Mouse (Mus musculus) C2C12 (cell line): ENCODE data around the gene Dlg4. TPM values are rescaled to one million over a fixed set of nuclear protein-coding genes. Genes with fewer than 3 reads are reported as not detected.
A peak's percentile ranks its signal among the peaks of the same experiment; 100 is the strongest.

Experiments used
- H3K27me3 ChIP-seq: one replicate; pipeline ENCODE4 v1.6.1; 2011; ENCODE audit not compliant: control insufficient read depth, insufficient read depth, insufficient read length
- H3K36me3 ChIP-seq: one replicate; pipeline ENCODE4 v1.6.1; 2011; ENCODE audit not compliant: control insufficient read depth, insufficient read depth
- H3K4me3 ChIP-seq: one replicate; pipeline ENCODE4 v1.5.1; 2011; ENCODE audit warnings: mild to moderate bottlenecking, control low read depth; ENCODE audit not compliant: poor library complexity, insufficient read depth, severe bottlenecking
- H3K79me2 ChIP-seq: one replicate; pipeline ENCODE4 v1.6.1; 2011; ENCODE audit not compliant: control insufficient read depth, insufficient read depth
- H3K79me3 ChIP-seq: one replicate; pipeline ENCODE4 v1.6.1; 2011; ENCODE audit warnings: low read depth, control low read depth
- H3ac ChIP-seq: one replicate; pipeline ENCODE3; 2011; ENCODE audit warnings: low read depth; ENCODE audit not compliant: control insufficient read depth, insufficient read length
- CEBPB ChIP-seq: IDR thresholded peaks from one replicate; pipeline ENCODE4 v1.6.1; 2011; ENCODE audit warnings: low read depth, mild to moderate bottlenecking, control low read depth, moderate library complexity
- CTCF ChIP-seq: IDR thresholded peaks from one replicate; pipeline ENCODE4 v1.5.1; 2011; ENCODE audit not compliant: control insufficient read depth, insufficient read depth, insufficient read length
- FOSL1 ChIP-seq: IDR thresholded peaks from one replicate; pipeline ENCODE4 v1.8.0; 2011; ENCODE audit warnings: mild to moderate bottlenecking, low read length; ENCODE audit not compliant: poor library complexity, insufficient read depth, severe bottlenecking
- MAX ChIP-seq: IDR thresholded peaks from one replicate; pipeline ENCODE4 v1.6.1; 2011; ENCODE audit warnings: mild to moderate bottlenecking, control low read depth
- MYOD1 ChIP-seq: IDR thresholded peaks from one replicate; pipeline ENCODE4 v1.6.1; 2011; ENCODE audit warnings: low read depth; ENCODE audit not compliant: control insufficient read depth, insufficient read length
- MYOG ChIP-seq: IDR thresholded peaks from one replicate; pipeline ENCODE4 v1.6.1; 2011; ENCODE audit not compliant: control insufficient read depth, insufficient read length; ENCODE audit errors: extremely low read depth
- USF1 ChIP-seq: IDR thresholded peaks from one replicate; pipeline ENCODE4 v1.6.1; 2011; ENCODE audit warnings: low read depth, mild to moderate bottlenecking, control low read depth, moderate library complexity
- polyA plus RNA-seq: library from polyadenylated mRNA; unstranded; fragments of >200 nt; fragmentation: generic; extraction: Trizol; gene quantifications from one replicate; pipeline ENCODE4 v1.2.1, GENCODE M21; 2012; ENCODE audit warnings: missing spikeins

The Dlg4 gene
- polyA plus RNA-seq, 1 experiment: 25.3 TPM

- Histone ChIP-seq H3ac (no peak overlapping the region), H3K27me3 (no peaks in the 10 kb centered on the region), H3K36me3 (peaks cover 28% of the 10 kb centered on the region), H3K4me3 (peak overlapping the region; percentile 8), H3K79me2 (peaks cover 48% of the 10 kb centered on the region), H3K79me3 (peaks cover 12% of the 10 kb centered on the region)
- TF ChIP-seq MAX (no peak), CTCF (no peak), USF1 (no peak), MYOG (no peak), CEBPB (no peak), FOSL1 (no peak), MYOD1 (no peak)
Observed at GRCm38 (mm10) chr11:70029829-70030550, 13.2 kb downstream of the Dlg4 start.

GRCm38 (mm10) chr11:70030651-70031320 lies 14.0 kb downstream of the Dlg4 start:
- TF ChIP-seq CTCF (no peak), USF1 (no peak), CEBPB (no peak), MYOD1 (no peak), MYOG (no peak), FOSL1 (no peak), MAX (no peak)
- peaks cover 40% of the 10 kb centered on the region for H3K79me2 ChIP-seq
- no peak overlapping the region for H3K4me3 ChIP-seq
- no peaks in the 10 kb centered on the region for H3K27me3 ChIP-seq
- peaks cover 28% of the 10 kb centered on the region for H3K36me3 ChIP-seq
- peaks cover 8% of the 10 kb centered on the region for H3K79me3 ChIP-seq
- H3ac ChIP-seq: no peak overlapping the region

- peaks cover 4% of the 10 kb centered on the region for H3K79me3 ChIP-seq
- no peak overlapping the region for H3ac ChIP-seq
- H3K4me3 ChIP-seq: no peak overlapping the region
- H3K79me2 ChIP-seq: peaks cover 35% of the 10 kb centered on the region
- H3K36me3 ChIP-seq: peaks cover 28% of the 10 kb centered on the region
- H3K27me3 ChIP-seq: no peaks in the 10 kb centered on the region
- TF ChIP-seq USF1 (no peak), CTCF (no peak), MYOG (no peak), MAX (no peak), CEBPB (no peak), MYOD1 (no peak), FOSL1 (no peak)
Observed at GRCm38 (mm10) chr11:70031321-70031670, 14.6 kb downstream of the Dlg4 start.

GRCm38 (mm10) chr11:70038174-70038573 lies 21.4 kb downstream of the Dlg4 start:
- TF ChIP-seq CTCF: no peak
- TF ChIP-seq MYOD1: no peak
- TF ChIP-seq MAX: no peak
- TF ChIP-seq CEBPB: no peak
- TF ChIP-seq MYOG: no peak
- TF ChIP-seq FOSL1: no peak
- no peak for TF ChIP-seq USF1
- no peaks in the 10 kb centered on the region for H3K79me2 ChIP-seq
- no peak overlapping the region for H3ac ChIP-seq
- H3K27me3 ChIP-seq: no peaks in the 10 kb centered on the region
- H3K4me3 ChIP-seq: no peak overlapping the region
- peaks cover 22% of the 10 kb centered on the region for H3K36me3 ChIP-seq
- no peaks in the 10 kb centered on the region for H3K79me3 ChIP-seq

- Histone ChIP-seq H3K27me3 (no peaks in the 10 kb centered on the region), H3K79me3 (no peaks in the 10 kb centered on the region), H3ac (no peak overlapping the region), H3K79me2 (no peaks in the 10 kb centered on the region), H3K36me3 (peaks cover 31% of the 10 kb centered on the region), H3K4me3 (no peak overlapping the region)
- TF ChIP-seq MAX (no peak), FOSL1 (no peak), MYOG (no peak), USF1 (no peak), MYOD1 (no peak), CTCF (no peak), CEBPB (no peak)
Observed at GRCm38 (mm10) chr11:70039631-70040030, 22.9 kb downstream of the Dlg4 start.
